Mouse (Mus musculus) spleen, adult 2 months (tissue): Measurements from ENCODE around the gene Mettl3. TPM values are rescaled to one million over a fixed set of nuclear protein-coding genes. Genes with fewer than 3 reads are reported as not detected.
"Not testable (repeated sequence)": the region's sequence is repeated elsewhere in the genome, so short reads cannot be mapped to it uniquely, and the experiment has no call there.

Experiments used
- DNase-seq, 2 experiments: peaks; one replicate each; pipeline versions ENCODE4 v3.0.0 to v3.0.0-alpha.2; 2012 to 2021; ENCODE audit warnings: low spot score in 2 of 2, low read depth in 1 of 2
- H3K27ac ChIP-seq: fragments of 200-500 bp; 2 replicates; pipeline ENCODE4 v1.5.1; 2012; ENCODE audit warnings: low read length, inconsistent platforms; ENCODE audit not compliant: insufficient read depth
- H3K27me3 ChIP-seq: fragments of 200-500 bp; 2 replicates; pipeline ENCODE4 v1.6.1; 2012; ENCODE audit warnings: mild to moderate bottlenecking, moderate library complexity, low read length, inconsistent platforms; ENCODE audit not compliant: control insufficient read depth, insufficient read depth
- H3K36me3 ChIP-seq: fragments of 200-500 bp; 2 replicates; pipeline ENCODE4 v1.6.1; 2012; ENCODE audit warnings: mild to moderate bottlenecking, low read length, inconsistent platforms; ENCODE audit not compliant: control insufficient read depth, insufficient read depth
- H3K4me1 ChIP-seq: fragments of 200-500 bp; 2 replicates; pipeline ENCODE4 v1.6.1; 2011; ENCODE audit warnings: inconsistent platforms; ENCODE audit not compliant: control insufficient read depth, insufficient read depth, insufficient read length
- H3K4me3 ChIP-seq: fragments of 200-500 bp; 2 replicates; pipeline ENCODE4 v1.5.1; 2011; ENCODE audit warnings: mild to moderate bottlenecking, inconsistent platforms; ENCODE audit not compliant: insufficient read depth, insufficient read length; ENCODE audit errors: extremely low read depth
- CTCF ChIP-seq: fragments of 200-500 bp; IDR thresholded peaks from 2 replicates; pipeline ENCODE4 v1.5.1; 2011; ENCODE audit warnings: mild to moderate bottlenecking, inconsistent platforms; ENCODE audit not compliant: insufficient read depth, insufficient read length, insufficient replicate concordance; ENCODE audit errors: extremely low read depth
- POLR2A ChIP-seq: fragments of 200-500 bp; IDR thresholded peaks from 2 replicates; pipeline ENCODE4 v1.6.1; 2011; ENCODE audit warnings: low read depth, low read length, inconsistent platforms
- WGBS: fragments of 180-500 bp; shearing (Covaris S2); methylation state at CpG from one replicate; pipeline ENCODE4 v1.1.7; 2018; 5-methylcytosine and 5-hydroxymethylcytosine counted together
- polyA plus RNA-seq: library from polyadenylated mRNA; depleted of rRNA; stranded (reverse); fragments of >200 nt; gene quantifications from 2 replicates; pipeline ENCODE4 v1.2.3, GENCODE M21; 2012

Mettl3 gene
- polyA plus RNA-seq, 1 experiment: 24.1 TPM

DNA sequence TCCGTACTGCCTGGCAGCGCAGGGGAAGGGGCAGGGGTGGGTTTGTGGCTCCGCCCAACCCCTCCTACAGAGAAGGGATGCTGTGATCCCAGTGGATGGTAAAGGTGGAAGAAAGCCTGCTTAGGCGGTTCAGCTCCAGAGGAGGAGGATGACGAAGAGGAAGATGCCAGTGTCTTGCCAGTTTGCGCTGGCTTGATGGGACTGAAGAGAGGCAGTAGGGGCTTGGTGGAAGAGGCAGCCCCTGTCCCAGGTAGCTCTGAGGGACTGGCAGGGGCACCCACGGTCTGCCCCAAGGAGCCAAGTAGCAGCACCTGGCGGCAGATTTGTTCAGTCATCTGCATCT is 9.9 kb upstream of the Mettl3 start:
- no peak overlapping the region for H3K4me3 ChIP-seq
- no peaks in the 10 kb centered on the region for H3K36me3 ChIP-seq
- no peaks in the 10 kb centered on the region; the same call in 1 of the 2 replicates for H3K4me1 ChIP-seq
- no peak for DNase-seq
- H3K27me3 ChIP-seq: peaks cover 3% of the 10 kb centered on the region
- 78% methylated on average over 8 of the region's 8 CpGs for WGBS
- no peak overlapping the region for H3K27ac ChIP-seq
- TF ChIP-seq POLR2A (no peak), CTCF (no peak)

DNA sequence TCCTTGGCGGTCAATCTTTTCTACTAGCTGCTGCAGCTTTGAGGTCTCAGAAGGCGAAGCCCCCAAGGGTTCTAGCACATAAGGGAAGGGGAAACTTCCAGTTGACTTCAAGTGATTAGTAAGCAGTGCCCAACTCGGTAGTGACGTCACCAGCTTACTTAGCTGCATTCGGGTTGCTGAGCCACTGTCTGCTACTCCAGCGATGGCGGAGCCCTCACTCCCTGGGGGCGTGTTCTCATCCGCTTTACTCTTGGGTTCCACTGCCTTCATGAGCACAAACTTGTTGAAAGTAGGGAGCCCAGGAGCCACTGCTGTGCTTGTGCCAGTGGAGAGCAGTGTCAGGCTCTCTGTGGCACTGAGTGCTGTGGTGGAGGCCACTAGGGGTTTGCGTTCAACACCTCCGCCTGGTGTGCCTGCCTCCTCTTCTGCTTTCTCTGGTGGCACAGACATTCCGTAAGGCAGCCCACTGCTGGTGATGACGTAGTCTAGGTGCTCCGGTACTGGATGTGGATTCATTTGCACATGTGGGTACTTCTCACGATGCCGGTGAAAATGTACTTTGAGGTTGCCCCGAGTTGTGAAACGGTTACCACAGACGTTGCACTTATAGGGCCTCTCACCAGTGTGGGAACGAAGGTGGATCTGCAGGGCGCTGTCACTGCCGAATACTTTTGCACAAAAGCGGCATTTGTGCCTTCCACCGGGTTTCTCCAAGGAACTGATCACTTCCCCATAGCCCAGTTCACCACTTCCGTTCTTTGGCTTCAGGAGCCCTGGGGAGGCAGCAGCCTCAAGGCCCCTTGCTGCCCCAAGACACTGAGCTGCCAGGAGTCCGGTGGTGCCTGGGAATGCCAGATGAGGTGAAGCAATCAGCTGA is 9.2 kb upstream of the Mettl3 start:
- Histone ChIP-seq H3K4me3 (no peak overlapping the region), H3K27ac (no peak overlapping the region), H3K27me3 (peaks cover 3% of the 10 kb centered on the region), H3K4me1 (no peaks in the 10 kb centered on the region; the same call in 1 of the 2 replicates), H3K36me3 (no peaks in the 10 kb centered on the region)
- TF ChIP-seq CTCF (no peak), POLR2A (no peak)
- no peak for DNase-seq
- WGBS: 75% methylated on average over 26 of the region's 26 CpGs

DNA sequence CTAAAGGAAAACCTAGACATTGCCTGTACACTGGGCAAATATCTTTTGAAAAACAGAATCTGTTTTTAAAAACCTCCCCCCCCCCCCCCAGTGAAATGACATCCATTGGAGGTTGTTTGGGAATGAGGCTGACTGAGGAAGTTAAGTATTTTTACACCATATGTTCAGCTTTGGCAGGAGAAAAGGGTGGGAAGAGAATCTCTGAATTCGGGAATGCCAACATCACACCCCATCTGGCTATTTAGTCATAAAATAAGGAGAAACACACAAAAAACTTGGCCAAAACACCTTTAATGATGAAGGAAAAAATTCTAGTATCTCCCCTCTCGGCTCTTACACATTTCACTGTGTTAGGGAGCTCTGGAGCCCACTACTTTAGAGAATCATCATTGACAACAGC is 6.0 kb upstream of the Mettl3 start:
- Histone ChIP-seq H3K4me3 (no peak overlapping the region), H3K36me3 (no peaks in the 10 kb centered on the region), H3K27ac (no peak overlapping the region), H3K27me3 (peaks cover under 1% of the 10 kb centered on the region), H3K4me1 (no peaks in the 10 kb centered on the region; the same call in 1 of the 2 replicates)
- DNase-seq: no peak
- WGBS: 95% methylated on average over 2 of the region's 2 CpGs
- TF ChIP-seq CTCF (no peak), POLR2A (no peak)

DNA sequence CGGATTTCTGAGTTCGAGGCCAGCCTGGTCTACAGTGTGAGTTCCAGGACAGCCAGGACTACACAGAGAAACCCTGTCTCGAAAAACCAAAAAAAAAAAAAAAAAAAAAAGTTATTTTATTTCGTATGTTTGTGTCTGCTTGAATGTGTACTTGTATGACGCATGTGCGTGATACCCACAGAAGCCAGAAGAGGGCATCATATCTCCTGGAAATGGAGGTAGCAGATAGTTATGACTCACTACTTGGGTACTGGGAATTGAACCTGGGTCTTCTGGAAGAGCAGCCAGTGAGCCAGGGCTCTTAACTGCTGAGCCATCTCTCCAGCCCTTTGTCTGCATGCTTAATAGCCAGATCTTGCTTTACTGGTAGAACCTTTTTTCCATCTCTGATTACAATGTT is 5.4 kb upstream of the Mettl3 start:
- DNase-seq, H3K36me3 ChIP-seq, H3K27me3 ChIP-seq, H3K4me3 ChIP-seq, H3K4me1 ChIP-seq, H3K27ac ChIP-seq: not testable (repeated sequence)
- WGBS: 89% methylated on average over 6 of the region's 6 CpGs

DNA sequence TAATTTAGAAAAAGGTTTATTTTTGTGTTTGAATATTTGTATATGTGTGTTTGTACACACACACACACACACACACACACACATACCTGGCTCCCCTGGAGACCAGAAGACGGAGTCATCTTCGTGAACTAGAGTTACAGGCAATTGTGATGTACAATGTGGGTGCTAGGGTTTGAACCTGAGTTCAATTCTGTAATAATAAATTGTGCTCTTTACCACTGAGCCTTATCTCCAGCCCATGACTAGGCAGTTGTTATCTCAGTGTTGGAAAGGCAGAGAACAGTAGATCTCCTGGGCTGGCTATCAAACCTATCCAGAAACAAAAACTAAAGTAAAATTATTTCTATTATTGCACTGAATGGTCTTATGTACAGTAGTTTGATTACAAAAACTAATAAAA is 1.2 kb upstream of the Mettl3 start:
- Histone ChIP-seq H3K4me1 (no peaks in the 10 kb centered on the region), H3K4me3 (no peak overlapping the region), H3K36me3 (no peaks in the 10 kb centered on the region), H3K27ac (no peak overlapping the region), H3K27me3 (no peaks in the 10 kb centered on the region)
- DNase-seq: no peak
- no peak for TF ChIP-seq CTCF
- no peak for TF ChIP-seq POLR2A
- 96% methylated on average over 2 of the region's 2 CpGs for WGBS

DNA sequence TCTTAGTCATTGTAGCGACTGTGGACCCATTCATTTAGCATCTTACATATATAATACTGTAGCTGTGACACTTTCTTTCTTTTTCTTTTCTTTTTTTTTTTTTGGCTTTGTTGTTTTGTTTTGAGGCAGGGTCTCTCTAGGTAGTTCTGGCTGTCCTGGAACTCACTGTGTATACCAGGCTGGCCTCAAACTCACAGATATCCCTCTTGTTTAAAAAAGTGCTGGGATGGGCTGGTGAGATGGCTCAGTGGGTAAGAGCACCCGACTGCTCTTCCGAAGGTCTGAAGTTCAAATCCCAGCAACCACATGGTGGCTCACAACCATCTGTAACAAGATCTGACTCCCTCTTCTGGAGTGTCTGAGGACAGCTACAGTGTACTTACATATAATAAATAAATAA is 1.4 kb downstream of the Mettl3 start:
- WGBS: 94% methylated on average over 3 of the region's 3 CpGs
- DNase-seq, H3K27ac ChIP-seq, H3K4me3 ChIP-seq, H3K4me1 ChIP-seq, H3K27me3 ChIP-seq: not testable (repeated sequence)
- peaks cover 11% of the 10 kb centered on the region for H3K36me3 ChIP-seq

DNA sequence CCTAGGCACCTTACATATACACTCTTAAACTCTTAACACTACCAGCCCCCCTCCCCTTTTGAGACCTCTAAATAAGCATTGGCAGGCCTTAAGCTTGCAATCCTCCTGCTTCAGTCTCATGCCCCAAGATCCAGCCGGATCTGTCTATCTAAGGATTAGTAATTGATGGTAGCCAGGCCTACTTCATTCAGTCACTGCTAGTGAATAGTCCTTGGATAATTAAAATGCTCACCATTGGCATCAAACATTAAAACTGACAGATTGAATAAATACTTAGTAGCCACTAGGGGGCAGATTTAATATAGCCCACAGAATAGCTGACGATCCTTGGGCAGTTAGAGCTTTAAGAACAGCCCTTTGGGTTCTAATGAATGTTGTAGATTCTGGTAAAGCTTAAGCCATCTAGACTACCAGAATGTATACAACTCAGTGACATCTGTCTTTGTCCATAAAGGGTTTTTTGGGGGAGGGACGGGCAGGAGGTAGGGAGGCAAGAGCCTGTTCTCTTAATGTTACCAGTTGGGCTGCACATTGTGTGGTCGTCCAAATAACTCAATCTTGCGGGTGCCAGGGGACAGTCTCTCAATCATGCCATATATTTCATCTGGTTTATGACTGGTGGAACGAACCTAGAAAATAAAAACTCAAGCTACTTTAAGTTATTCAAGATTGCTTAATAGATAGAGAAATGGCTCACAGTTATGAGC is 9.2 kb downstream of the Mettl3 start:
- peaks cover 53% of the 10 kb centered on the region for H3K36me3 ChIP-seq
- H3K27ac ChIP-seq: no peak overlapping the region
- WGBS: 74% methylated on average over 6 of the region's 6 CpGs

More for the DNA sequence above, 9.2 kb downstream of the Mettl3 start:
- no peaks in the 10 kb centered on the region for H3K27me3 ChIP-seq
- TF ChIP-seq POLR2A: no peak
- TF ChIP-seq CTCF: no peak
- DNase-seq: no peak
- no peaks in the 10 kb centered on the region for H3K4me1 ChIP-seq
- no peak overlapping the region for H3K4me3 ChIP-seq
